Mouse (Mus musculus) bone marrow macrophage, adult 2 months (primary cell): ENCODE measurements around the gene Stx3.

Source experiments
- CTCF ChIP-seq: IDR thresholded peaks from 2 replicates; pipeline ENCODE4 v1.5.1; 2012; ENCODE audit warnings: low read depth, mild to moderate bottlenecking, low read length, moderate library complexity
- POLR2A ChIP-seq: IDR thresholded peaks from 2 replicates; pipeline ENCODE4 v1.6.1; 2012; ENCODE audit warnings: mild to moderate bottlenecking, low read depth, low read length, borderline replicate concordance

DNA sequence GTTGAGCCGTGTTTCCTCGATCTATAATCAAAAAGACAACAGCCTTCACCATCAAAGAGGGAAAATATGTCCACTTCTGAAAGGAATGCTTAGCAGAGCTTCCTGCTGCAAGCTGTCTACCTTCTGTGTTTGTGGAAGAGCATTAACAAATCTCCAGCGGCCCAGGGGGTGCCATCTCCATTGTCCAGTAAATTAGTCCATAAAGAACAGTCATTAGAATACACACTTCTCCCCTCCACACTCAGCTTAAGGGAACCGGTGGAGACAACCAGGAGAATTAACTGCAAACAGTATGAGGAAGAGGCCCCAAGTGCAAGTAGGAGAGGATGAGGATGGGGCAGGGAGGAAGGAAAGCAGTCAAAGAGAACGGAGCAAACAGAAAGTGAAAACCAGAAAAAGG is 27.4 kb downstream of the Stx3 start:
- TF ChIP-seq CTCF (no peak), POLR2A (no peak)
